Mouse (Mus musculus): ENCODE measurements at regions not wholly inside any gene's neighbourhood (a gene's known extent, or its start where the extent isn't known, plus 50 kb on each side); places are given as distances from the start of the nearest gene placed in this dataset.

- DNase-seq (ENCODE audit: low spot score): no peak
Observed at GRCm38 (mm10) chr19:33048754-33049442, 291.6 kb downstream of the Pten start.

GRCm38 (mm10) chr19:33053199-33053867 is 296.0 kb downstream of the Pten start:
- no peak for DNase-seq (ENCODE audit: low spot score)

- DNase-seq (ENCODE audit: low spot score): peak; percentile 38
Observed at GRCm38 (mm10) chr19:33056372-33056791, 299.1 kb downstream of the Pten start.

GRCm38 (mm10) chr19:33061006-33061405 is 303.7 kb downstream of the Pten start:
- no peak for DNase-seq (ENCODE audit: low spot score)

GRCm38 (mm10) chr19:33062165-33063058 is 305.1 kb downstream of the Pten start:
- no peak for DNase-seq (ENCODE audit: low spot score)

- no peak for DNase-seq (ENCODE audit: low spot score)
Observed at GRCm38 (mm10) chr19:33065274-33066200, 308.2 kb downstream of the Pten start.

GRCm38 (mm10) chr19:33068351-33068955 is 311.2 kb downstream of the Pten start:
- no peak for DNase-seq (ENCODE audit: low spot score)

- DNase-seq (ENCODE audit: low spot score): no peak
Observed at GRCm38 (mm10) chr19:33069761-33070160, 312.5 kb downstream of the Pten start.

- DNase-seq (ENCODE audit: low spot score): no peak
Observed at GRCm38 (mm10) chr19:33072299-33072698, 315.0 kb downstream of the Pten start.

GRCm38 (mm10) chr19:33074907-33075306 is 317.2 kb downstream of the Rnls start:
- DNase-seq (ENCODE audit: low spot score): no peak

- DNase-seq (ENCODE audit: low spot score): no peak
Observed at GRCm38 (mm10) chr19:33078681-33079360, 313.3 kb downstream of the Rnls start.

GRCm38 (mm10) chr19:33079959-33080358 is 312.1 kb downstream of the Rnls start:
- no peak for DNase-seq (ENCODE audit: low spot score)

- DNase-seq (ENCODE audit: low spot score): no peak
Observed at GRCm38 (mm10) chr19:33081493-33081892, 310.6 kb downstream of the Rnls start.

GRCm38 (mm10) chr19:33083371-33083770 is 308.7 kb downstream of the Rnls start:
- DNase-seq (ENCODE audit: low spot score): no peak

GRCm38 (mm10) chr19:33084683-33085082 is 307.4 kb downstream of the Rnls start:
- no peak for DNase-seq (ENCODE audit: low spot score)
